Mouse (Mus musculus): ENCODE results near the gene Mboat2.

Mboat2 gene

GRCm38 (mm10) chr12:24955137-24955536, 124.5 kb downstream of the Mboat2 start:
- DNase-seq = no peak

DNA sequence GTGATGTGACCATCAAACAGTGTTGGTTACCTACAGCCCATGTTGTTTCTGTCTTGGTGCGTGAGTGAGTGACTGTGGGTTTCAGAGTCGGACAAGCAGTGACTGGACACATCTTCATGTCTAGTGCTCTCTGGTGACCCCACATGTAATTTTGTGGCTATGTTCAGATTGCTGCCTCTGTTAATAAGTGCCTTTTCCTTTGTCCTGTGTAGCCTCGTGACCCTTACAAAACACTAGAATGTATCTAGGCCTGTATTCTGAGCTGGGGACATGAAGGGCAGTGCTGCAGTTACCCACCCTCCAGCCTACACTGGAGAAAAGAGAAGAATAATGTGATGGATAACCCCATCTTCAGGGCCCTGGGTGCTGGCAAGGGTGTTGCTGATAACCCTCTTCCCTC, 127.8 kb downstream of the Mboat2 start:
- no peak for DNase-seq

DNA sequence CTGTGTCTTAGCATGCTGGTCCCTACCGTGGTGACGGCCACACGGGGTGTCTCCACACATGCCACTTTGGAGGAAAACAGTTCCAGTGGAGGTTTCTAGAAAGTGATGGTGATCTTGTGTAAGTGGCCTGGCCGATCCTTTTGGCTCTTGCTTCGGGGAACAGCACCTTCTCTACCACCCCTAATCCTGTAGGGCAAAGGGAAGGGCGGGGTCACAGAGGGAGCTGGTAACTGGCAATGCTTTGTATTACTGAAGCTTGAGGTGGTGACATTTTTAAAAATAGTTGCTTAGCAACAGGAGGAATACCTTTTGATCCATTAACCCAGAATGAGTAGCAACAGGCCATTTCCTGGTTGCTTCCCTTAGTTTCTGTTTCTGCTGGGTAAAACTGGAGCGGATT, 131.1 kb downstream of the Mboat2 start:
- no peak for DNase-seq

- DNase-seq = no peak
These were observed 131.8 kb downstream of the Mboat2 start for GRCm38 (mm10) chr12:24962362-24962967.

GRCm38 (mm10) chr12:24963393-24964022, 132.8 kb downstream of the Mboat2 start:
- no peak for DNase-seq

- no peak for DNase-seq
These were observed 134.7 kb downstream of the Mboat2 start for GRCm38 (mm10) chr12:24965406-24965805.

- no peak for DNase-seq
These were observed 135.4 kb downstream of the Mboat2 start for GRCm38 (mm10) chr12:24966046-24966445.

GRCm38 (mm10) chr12:24971490-24972200, 141.0 kb downstream of the Mboat2 start:
- DNase-seq = no peak

DNA sequence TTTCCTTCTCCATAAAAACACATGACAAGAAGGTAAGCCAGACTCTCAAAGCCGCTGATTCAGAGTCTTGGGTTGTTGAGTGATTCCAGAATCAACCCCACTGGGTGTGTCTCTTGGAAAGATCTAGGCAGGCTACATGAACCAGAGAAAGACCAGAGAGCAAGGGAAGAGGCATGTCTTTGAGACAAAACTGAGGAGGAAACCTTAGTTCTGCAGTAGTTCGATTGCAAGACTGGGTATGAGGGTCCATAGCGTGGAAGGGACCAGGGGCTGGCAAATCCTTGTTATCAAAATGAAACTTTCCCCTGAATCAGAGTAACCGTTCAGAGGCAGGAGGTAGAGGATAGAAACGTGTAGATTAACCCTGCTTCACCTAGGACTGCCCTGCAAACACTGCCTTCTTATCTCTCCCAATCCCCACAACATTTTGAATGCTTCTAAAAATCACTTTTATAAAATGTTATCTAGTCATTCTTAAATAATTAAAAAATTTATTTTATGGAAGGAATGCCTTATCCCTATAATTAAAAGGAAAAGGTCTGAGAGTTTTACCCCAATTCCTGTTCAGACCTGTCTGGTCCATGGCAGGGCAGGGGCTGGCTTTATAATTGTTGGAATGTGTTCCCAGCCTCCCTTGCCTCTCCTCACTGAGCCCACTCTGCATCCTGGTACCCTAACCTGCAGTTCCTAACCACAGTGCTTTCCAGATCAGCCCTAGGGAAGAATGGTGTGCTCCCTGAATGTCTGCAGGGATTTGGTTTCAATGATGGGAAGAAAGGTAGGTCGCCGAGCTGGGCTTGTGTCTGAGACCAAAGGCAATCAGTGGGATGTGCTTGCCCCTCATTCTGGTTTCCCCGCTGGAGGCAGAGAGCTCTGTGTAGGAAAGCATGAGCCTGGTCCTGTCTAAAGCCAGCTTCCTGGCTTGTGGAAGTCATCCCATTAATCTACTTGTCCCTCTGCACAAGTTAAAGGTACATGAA, 142.0 kb downstream of the Mboat2 start:
- DNase-seq = no peak

DNA sequence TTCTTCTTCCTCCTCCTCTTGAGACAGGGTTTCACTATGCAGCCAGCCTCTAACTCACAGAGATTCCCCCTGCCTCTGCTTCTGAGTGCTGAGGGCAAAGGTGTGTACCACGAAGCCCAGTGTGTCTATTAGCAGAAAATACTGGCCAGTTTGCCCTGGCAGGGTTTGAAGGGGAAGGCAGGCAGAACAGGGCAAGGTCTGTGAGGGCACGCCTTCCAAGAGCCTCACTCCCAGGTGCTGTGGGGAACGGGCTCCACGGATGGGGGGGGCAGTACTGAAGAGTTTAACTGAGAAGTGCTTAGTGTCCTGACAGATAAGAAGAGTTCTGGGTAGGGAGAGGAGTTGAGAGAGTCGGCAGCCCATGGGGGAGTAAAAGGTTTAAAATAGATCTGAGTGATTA, 142.9 kb downstream of the Mboat2 start:
- no peak for DNase-seq

GRCm38 (mm10) chr12:24974446-24975114, 143.9 kb downstream of the Mboat2 start, which contains the start of gene Kidins220:
Gene Kidins220, plus strand, starts transcription at chr12:24974925.
- DNase-seq = peak; percentile 89 to 98

DNA sequence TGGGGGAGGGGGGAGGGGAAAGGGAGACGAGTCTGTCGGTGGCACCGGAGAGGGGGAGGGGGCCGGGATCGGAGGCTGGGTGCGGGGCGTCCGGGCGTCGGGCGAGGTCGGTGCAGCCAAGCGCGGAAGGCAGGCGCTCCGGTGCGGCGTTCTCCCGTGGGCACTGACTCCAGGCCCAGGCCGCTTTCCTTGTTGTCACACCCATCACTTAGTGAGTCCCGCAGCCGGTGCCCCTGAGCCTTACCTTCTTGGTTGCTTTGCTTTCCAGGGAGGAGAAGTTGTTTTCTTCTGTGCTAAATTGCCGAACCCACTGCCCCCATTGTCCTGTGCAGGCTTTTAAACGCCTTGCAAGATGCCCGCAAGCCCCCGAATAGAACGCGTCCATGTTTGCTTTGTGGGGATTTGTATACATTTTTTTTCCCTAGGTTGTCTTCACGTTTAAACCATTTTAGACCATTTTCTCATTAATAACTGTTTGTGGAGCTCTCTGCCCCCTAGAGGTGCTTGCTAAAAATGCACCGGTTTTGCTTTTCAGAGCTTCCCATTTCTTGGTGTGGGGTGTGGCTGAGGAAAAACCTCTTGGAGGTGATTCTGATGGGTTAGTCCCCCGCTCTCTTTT, 144.5 kb downstream of the Mboat2 start:
- peak; percentile 16 to 54 for DNase-seq

DNA sequence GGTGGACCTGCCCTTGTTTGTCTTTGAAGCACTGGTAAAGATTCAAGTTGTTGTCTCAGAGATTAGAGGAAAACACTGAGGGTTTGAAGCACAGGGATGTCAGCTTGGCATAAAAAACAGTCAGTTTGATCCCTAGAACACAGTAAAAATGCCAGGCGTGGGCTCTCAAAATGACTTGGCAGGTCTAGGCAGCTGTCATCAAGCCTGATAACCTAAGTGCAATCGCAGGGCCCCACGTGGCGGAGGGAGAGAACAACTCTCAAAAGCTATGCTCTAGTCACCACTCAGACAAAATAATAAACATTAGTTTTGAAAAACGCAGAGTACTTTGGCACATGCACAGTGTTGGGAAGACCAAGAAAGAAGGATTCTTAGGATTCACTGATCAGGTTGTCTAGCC, 154.5 kb downstream of the Mboat2 start:
- DNase-seq = no peak

GRCm38 (mm10) chr12:24995350-24995749, 164.7 kb downstream of the Mboat2 start:
- DNase-seq = no peak

GRCm38 (mm10) chr12:25005350-25005749, 174.7 kb downstream of the Mboat2 start:
- DNase-seq = no peak

DNA sequence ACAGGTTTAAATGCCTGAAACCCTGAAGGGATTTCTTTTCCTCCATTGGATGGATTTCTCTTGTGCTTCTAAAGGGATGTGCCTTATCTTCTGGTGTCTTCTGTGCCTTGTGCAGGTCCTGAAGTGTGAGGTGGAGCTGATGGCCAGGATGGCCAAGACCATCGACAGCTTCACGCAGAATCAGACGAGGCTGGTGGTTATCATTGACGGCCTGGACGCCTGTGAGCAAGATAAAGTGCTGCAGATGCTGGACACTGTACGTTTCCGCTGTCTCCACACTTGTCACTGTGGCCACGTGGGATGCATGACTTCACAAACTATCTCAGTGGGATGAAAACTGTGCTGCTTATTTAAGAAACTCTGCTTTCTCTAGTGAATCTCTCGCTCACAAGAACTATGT, 179.3 kb downstream of the Mboat2 start:
- no peak for DNase-seq

DNA sequence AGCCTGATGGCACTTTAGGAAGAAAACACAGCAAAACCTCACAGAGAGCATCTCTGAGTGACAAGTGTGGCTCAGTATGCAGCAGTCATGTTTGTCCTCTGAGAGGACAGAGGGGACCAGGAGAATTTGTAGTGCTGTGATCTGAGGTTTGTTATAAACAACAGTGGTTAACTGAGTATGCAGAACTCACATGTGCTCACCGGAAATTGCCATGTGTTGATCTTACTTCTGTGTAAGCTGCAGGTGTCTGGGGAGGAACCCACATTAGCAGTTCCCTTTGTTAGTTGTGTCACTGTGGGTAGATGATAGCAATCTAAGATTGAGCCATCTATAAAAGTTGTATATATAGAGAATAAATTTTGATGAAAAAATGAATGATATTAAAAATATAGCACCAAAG, 179.7 kb downstream of the Mboat2 start:
- no peak for DNase-seq

DNA sequence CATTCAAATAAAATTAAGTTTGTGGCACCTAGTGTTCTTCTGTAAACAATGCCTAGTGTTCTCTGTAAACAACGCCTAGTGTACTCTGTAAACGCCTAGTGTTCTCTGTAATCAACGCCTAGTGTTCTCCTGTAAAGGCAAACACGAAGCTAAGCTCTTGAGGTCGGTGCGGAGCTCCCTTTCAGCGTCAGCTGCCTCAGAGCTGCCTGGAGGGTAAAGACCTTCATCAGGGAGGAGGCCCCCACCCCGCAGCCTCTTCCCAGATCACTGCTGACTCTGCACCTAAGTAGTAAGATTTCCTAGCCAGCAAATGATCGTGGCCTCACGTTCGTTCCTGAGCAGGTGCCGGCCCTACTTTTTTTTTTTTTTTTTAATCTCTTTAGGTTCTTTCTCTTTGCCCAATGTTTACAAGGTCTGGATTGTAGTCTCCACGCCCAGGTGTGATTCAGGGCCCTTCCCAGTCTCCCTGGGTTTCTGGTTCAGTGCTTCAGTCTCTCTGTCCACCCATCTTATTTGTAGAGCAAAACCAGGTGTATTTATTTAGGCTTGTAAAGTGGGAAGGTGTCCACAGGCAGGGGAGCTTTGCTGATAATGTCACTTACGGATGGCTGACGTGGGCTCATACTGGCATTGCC, 181.2 kb downstream of the Mboat2 start:
- DNase-seq = no peak

DNA sequence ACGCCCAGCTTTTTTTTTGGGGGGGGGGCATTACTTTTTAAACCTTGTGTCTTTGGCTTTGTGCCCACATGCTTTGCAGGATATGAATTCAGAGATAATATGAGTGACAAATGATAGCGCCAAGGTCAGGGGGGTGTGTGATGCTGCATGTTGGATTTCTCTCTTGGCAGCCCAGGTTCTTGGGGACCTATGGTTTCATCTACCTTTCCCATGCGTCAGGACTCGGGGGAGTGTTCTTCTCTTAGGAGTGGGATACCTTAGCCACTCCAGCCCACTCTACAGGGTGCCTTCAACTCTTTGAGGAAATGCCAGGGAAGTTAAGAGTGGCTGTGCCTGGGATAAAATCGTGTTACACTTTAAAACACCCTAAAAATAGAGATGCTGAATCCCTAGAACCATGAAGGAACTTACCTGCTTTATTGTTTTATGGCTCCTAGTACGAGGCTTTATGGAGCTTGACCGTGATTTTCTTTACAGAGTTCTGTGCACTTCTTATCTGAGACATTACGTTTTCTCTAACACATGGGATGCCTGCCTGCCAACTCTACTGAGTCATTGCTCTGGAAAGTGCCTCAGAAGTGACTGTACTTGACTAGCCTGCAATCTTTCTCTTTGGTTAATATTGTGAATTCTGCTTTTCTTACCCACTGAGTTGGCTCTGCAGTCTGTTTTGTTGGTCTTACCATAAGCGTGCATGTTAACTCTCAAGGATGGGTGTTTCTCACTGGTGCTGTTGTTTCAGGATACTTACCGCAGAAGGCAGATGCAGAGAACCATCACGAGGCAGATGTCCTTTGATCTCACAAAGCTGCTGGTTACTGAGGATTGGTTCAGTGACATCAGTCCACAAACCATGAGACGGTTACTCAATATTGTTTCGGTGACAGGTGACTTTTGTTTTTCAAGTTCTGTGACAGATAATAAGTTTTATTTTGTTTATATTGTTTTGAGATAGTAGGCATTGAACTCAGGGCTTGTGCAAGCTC, 182.2 kb downstream of the Mboat2 start:
- no peak for DNase-seq

Measured in spleen, adult 18-20 months (tissue).